Mouse (Mus musculus): ENCODE measurements around the gene Pik3c2b. TPM values are rescaled to one million over a fixed set of nuclear protein-coding genes. Genes with fewer than 3 reads are reported as not detected.

Gene Pik3c2b
- total RNA-seq, 2 experiments from 2014 or later: 41.7 to 47.7 TPM

DNA sequence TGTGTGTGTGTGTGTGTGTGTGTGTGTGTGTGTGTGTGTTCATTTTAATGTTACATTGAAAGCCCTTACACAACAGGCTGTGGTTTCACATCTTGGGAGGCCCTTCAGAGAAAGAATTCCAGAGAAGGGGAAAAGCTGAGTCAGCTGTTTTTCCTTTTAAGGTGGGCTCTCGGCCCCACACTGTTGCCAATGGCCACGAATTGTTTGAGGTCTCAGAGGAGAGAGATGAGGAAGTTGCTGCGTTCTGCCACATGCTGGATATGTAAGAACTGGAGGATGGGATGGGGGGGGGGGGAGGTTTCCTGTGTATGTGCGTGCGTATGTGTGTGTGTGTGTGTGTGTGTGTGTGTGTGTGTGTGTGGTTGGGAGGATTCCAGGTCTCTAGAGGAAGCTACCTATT lies 24.7 kb downstream of the Pik3c2b start:
- DNase-seq (ENCODE audit: low spot score in 2 of 2): no peak

- peak; percentile 57 to 86 for DNase-seq (ENCODE audit: low spot score in 2 of 2)
Measured at GRCm38 (mm10) chr1:133071666-133072381, 26.4 kb downstream of the Pik3c2b start.

DNA sequence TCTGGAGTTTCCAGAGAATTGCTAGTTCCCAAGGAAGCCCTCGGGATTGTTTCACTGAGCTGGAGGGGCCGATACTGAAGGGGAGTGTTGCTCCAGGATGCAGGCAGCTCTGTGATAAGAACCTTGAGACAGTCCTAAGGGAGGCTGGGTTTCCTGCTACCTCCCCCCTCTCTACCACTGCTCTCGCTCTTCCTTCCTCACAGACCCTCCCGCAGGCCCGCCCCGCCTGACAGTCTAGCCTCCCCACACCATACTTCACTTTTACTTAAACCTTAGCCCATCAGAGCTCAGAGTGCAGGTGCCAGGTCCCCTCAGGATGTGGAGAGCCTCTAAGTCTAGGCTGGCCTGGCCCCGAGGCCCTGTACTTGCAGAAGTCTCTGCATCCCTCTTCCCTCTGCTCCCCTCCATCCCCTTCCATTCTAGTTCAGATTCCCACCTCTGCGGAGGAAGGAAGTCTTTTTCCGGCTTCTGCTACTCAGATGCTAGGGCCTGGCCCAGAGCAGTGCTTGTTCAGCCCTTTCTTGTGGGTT lies 27.9 kb downstream of the Pik3c2b start:
- DNase-seq (ENCODE audit: low spot score in 2 of 2): no peak

DNA sequence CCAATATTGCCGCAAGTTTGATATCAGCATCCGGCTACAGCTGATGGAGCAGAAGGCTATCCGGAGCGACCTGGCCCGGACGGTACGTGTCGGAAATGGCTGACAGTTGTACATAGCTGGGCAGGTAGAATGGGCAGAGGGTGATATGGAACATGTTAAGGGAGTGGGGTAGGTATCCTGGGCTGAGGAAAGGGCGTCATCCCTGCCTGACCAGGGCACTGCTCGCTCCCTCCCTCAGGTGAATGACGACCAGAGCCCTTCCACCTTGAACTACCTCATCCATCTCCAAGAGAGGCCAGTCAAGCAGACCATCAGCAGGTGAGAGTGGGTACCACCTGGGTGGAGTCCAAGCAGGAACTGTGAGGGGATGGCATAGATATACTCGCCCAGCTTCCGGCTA lies 29.1 kb downstream of the Pik3c2b start:
- no peak for DNase-seq (ENCODE audit: low spot score in 2 of 2)

DNA sequence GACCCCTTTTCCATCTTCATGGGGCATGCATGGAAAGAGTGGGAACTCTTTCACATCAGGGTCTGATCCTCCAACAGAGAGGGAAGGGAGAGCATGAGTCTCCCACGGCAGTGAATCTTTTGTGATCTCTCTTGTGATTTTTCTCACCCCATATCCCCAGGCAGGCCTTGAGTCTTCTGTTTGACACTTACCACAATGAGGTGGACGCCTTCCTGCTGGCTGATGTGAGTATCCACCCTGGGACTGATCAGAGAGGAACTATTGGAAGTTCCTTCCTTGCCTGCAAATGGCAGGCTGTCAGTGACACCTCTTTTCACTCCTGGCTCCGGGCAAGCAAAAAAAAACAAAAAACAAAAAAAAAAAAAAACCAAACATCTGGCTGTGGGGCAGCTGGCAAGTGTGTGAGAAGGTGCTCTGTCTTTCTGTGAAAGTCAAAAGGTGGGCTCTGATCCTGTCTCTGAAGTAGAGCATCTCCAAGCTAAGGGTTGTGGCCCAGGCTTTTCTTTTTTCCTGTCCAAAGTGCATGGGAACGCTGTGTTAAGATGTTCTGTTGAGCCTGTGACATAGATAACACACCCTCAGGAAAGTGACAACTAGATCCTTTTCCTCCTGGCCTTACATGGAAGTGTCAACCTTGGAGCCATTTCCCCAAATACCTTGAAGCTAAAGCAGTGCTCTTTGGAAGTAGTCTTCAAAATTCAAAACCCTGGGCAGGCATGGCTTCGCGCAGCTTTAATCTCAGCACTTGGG lies 30.4 kb downstream of the Pik3c2b start:
- DNase-seq (ENCODE audit: low spot score in 2 of 2): no peak

- no peak for DNase-seq (ENCODE audit: low spot score in 2 of 2)
Measured at GRCm38 (mm10) chr1:133076681-133077514, 31.4 kb downstream of the Pik3c2b start.

GRCm38 (mm10) chr1:133077606-133078337 lies 32.3 kb downstream of the Pik3c2b start:
- DNase-seq (ENCODE audit: low spot score in 2 of 2): peak; percentile 43 to 60

DNA sequence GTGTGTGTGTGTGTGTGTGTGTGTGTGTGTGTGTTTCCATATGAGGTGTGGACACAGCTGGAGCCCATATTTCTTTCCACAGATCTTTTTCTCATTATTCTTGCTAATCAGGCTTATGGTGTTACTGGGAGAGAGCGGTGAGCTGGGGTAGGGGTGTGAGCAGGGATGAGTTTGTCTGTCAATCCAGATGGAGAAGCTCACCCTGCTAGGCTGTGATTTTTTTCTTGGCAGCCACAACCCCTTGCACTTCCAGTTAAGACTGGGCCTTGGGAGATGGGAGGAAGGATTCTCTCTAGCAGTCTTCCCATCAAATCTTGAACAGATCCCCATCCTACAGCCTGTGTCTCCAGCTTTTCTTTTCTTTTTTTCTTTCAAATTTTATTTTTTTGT lies 32.9 kb downstream of the Pik3c2b start:
- no peak for DNase-seq (ENCODE audit: low spot score in 2 of 2)

DNA sequence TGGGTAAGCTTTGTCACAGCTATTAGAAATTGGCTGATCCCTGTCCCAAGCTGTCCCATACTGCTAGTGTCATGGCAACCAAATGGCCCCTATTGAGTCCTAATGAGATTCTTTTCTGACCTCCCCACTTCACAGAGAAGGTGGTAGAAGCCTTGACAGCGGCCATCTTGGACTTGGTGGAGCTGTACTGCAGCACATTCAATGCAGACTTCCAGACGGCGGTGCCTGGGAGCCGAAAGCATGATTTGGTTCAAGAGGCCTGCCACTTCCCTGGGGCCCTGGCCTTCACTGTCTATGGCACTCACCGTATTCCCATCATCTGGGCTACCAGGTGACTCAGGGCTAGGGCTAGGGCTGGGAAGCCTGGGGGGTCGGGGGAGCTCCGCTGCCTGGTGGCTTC lies 34.0 kb downstream of the Pik3c2b start:
- no peak for DNase-seq (ENCODE audit: low spot score in 2 of 2)

GRCm38 (mm10) chr1:133080079-133080561 lies 34.7 kb downstream of the Pik3c2b start:
- DNase-seq (ENCODE audit: low spot score in 2 of 2): no peak

- DNase-seq (ENCODE audit: low spot score in 2 of 2): no peak
Measured at GRCm38 (mm10) chr1:133080717-133081116, 35.2 kb downstream of the Pik3c2b start.

DNA sequence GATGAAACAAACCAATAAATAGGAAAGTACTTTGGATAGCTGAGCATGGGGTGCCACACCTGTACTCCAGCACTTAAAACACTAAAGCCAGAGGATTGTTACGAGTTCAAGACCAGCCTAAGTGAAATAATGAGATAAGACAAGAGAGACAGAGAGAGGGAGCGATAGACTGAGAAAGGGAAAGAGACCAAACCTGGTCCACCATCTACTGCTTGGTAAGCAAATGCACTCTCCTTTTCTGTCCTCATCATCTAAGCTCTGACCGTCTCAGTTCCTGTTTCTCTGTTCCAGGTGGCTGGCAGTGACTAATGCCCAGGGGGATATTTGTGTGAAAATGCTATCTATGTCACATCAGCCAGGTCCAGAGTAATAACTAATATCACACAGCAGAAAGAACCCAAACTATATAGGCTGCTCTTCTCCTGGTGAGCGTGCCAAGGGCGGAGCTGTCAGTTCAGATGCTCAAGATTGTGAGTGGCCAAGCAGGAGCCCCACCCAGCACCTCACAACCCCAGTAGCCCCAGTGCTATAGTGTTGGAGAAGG lies 37.6 kb downstream of the Pik3c2b start:
- DNase-seq (ENCODE audit: low spot score in 2 of 2): no peak

GRCm38 (mm10) chr1:133083942-133084625 lies 38.6 kb downstream of the Pik3c2b start:
- no peak for DNase-seq (ENCODE audit: low spot score in 2 of 2)

DNA sequence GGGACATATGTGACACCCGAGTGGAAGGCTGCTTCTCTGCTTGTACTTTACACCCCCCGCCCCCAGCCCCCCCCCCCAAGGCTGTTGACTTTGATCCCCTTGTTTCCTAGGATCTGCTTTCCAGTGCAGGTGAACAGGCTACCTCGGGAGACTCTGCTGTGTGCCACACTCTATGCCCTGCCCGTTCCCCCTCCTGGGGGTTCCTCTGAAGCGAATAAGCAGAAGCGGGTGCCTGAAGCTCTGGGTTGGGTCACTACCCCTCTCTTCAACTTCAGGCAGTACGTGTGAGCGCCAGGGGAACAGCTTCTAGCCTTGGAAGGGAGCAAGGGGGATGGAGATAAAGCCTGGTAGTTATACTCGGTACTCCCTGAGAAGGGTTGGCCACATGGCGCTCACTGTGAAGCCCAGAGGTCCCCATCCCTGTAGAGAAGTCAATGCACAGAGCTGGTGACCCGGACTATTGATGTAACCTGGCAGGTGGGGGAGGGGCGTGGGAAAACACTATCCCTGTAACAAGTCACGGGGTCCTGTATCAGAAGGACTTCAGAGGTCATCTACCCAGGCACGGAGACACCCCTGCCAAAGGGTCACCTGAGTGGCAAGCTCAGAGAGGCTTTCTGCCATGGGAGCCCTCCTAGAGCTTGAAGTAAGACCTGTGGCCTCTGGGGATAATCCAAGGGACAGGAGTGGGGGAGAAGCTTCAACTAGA lies 39.4 kb downstream of the Pik3c2b start:
- no peak for DNase-seq (ENCODE audit: low spot score in 2 of 2)

- no peak for DNase-seq (ENCODE audit: low spot score in 2 of 2)
Measured at GRCm38 (mm10) chr1:133085417-133085742, 39.9 kb downstream of the Pik3c2b start.

DNA sequence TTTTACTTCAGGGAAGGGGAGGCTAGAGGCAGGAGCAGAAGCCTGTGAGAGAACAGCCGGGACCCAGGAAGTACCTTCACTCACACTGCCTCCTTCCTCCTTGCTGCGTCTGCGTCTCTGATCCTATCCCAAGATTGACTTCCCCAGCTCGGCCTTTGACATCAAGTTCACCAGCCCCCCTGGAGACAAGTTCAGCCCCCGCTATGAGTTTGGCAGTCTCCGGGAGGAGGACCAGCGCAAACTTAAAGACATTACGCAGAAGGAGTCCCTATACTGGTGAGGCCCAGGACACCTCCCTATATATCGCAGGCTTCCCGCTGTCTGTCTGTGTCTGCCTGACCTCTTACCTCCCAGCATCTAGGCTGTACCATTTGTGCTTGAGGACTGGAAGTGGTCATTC lies 41.3 kb downstream of the Pik3c2b start:
- no peak for DNase-seq (ENCODE audit: low spot score in 2 of 2)

- peak in 1 of 2 experiments; percentile 61 for DNase-seq (ENCODE audit: low spot score in 2 of 2)
Measured at GRCm38 (mm10) chr1:133087206-133087905, 41.9 kb downstream of the Pik3c2b start.

DNA sequence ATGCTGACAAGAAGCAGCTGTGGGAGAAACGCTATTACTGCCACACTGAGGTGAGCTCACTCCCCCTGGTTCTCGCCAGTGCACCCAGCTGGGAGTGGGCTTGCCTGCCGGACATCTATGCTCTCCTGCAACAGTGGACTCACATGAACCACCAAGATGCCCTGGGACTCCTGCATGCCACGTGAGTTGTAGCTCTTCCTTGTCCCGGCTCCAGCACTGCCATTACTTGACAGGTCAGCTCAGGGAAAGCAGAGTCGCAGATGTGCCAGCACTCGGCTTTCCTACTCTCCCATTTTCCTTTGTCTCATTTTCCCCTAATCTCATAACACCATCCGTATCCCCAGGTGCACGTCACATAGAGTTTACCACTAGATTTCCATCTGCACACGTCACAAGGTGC lies 42.7 kb downstream of the Pik3c2b start:
- DNase-seq (ENCODE audit: low spot score in 2 of 2): no peak

GRCm38 (mm10) chr1:133089415-133089814 lies 43.9 kb downstream of the Pik3c2b start:
- DNase-seq (ENCODE audit: low spot score in 2 of 2): no peak
